Mouse (Mus musculus) spleen, adult 2 months (tissue): Measurements from ENCODE around the gene 4930539E08Rik. TPM values are rescaled to one million over a fixed set of nuclear protein-coding genes. Genes with fewer than 3 reads are reported as not detected.
A peak's percentile ranks its signal among the peaks of the same experiment; 100 is the strongest.

Experiments
- DNase-seq, 2 experiments: peaks; one replicate each; pipeline versions ENCODE4 v3.0.0 to v3.0.0-alpha.2; 2012 to 2021; ENCODE audit warnings: low spot score in 2 of 2, low read depth in 1 of 2
- H3K27ac ChIP-seq: fragments of 200-500 bp; 2 replicates; pipeline ENCODE4 v1.5.1; 2012; ENCODE audit warnings: low read length, inconsistent platforms; ENCODE audit not compliant: insufficient read depth
- H3K27me3 ChIP-seq: fragments of 200-500 bp; 2 replicates; pipeline ENCODE4 v1.6.1; 2012; ENCODE audit warnings: mild to moderate bottlenecking, moderate library complexity, low read length, inconsistent platforms; ENCODE audit not compliant: control insufficient read depth, insufficient read depth
- H3K36me3 ChIP-seq: fragments of 200-500 bp; 2 replicates; pipeline ENCODE4 v1.6.1; 2012; ENCODE audit warnings: mild to moderate bottlenecking, low read length, inconsistent platforms; ENCODE audit not compliant: control insufficient read depth, insufficient read depth
- H3K4me1 ChIP-seq: fragments of 200-500 bp; 2 replicates; pipeline ENCODE4 v1.6.1; 2011; ENCODE audit warnings: inconsistent platforms; ENCODE audit not compliant: control insufficient read depth, insufficient read depth, insufficient read length
- H3K4me3 ChIP-seq: fragments of 200-500 bp; 2 replicates; pipeline ENCODE4 v1.5.1; 2011; ENCODE audit warnings: mild to moderate bottlenecking, inconsistent platforms; ENCODE audit not compliant: insufficient read depth, insufficient read length; ENCODE audit errors: extremely low read depth
- CTCF ChIP-seq: fragments of 200-500 bp; IDR thresholded peaks from 2 replicates; pipeline ENCODE4 v1.5.1; 2011; ENCODE audit warnings: mild to moderate bottlenecking, inconsistent platforms; ENCODE audit not compliant: insufficient read depth, insufficient read length, insufficient replicate concordance; ENCODE audit errors: extremely low read depth
- POLR2A ChIP-seq: fragments of 200-500 bp; IDR thresholded peaks from 2 replicates; pipeline ENCODE4 v1.6.1; 2011; ENCODE audit warnings: low read depth, low read length, inconsistent platforms
- WGBS: fragments of 180-500 bp; shearing (Covaris S2); methylation state at CpG from one replicate; pipeline ENCODE4 v1.1.7; 2018; 5-methylcytosine and 5-hydroxymethylcytosine counted together
- polyA plus RNA-seq: library from polyadenylated mRNA; depleted of rRNA; stranded (reverse); fragments of >200 nt; gene quantifications from 2 replicates; pipeline ENCODE4 v1.2.3, GENCODE M21; 2012

Gene 4930539E08Rik
- polyA plus RNA-seq, 1 experiment: 0.37 TPM

DNA sequence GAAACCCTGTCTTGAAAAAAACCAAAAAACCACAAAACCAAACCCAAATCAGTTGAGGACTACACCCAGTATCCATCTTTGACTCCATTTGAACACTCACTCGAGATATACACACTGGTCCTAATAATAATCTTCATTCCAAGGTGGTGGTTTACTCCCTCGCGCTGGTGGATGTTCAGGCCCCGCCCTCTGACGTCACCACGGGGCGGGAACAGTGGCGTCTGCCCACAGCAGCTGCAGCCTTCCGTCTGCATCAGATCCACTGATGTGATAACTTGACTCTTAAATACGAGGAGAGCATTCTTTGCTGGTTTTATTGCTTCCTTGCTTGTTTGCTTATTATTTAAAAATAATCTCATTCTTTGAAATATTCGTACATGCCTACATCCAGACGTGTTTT, 32.8 kb downstream of the 4930539E08Rik start:
- TF ChIP-seq POLR2A (no peak), CTCF (no peak)
- 3% methylated on average over 12 of the region's 12 CpGs for WGBS
- DNase-seq: peak; percentile 64 to 66
- Histone ChIP-seq H3K4me1 (no peaks in the 10 kb centered on the region; the same call in 1 of the 2 replicates), H3K4me3 (no peak overlapping the region), H3K27ac (no peak overlapping the region), H3K36me3 (no peaks in the 10 kb centered on the region), H3K27me3 (no peaks in the 10 kb centered on the region)

DNA sequence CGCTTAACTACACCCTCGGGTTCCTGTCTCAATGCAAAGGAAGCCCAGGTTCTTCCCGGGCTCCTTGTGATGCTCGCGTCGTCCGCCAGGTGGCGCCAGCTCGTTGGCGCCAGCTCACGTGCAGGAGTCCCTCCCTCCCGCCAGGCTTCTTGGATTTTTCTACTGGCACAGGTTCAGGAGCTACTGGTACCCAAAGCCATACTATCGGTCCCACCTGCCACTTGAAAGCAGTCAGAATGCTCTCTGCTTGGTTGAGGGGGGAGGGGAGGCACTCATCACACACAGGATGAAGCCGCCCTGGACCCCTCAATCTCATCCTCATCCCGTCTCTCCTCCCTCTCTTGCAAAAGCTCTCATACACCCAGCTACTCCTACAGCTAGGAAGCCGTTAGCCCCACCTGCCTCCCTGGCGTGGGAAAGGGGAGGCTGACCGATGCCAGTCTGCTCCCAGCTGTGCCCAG, 35.2 kb downstream of the 4930539E08Rik start:
- Histone ChIP-seq H3K36me3 (no peaks in the 10 kb centered on the region), H3K27ac (no peak overlapping the region), H3K27me3 (no peaks in the 10 kb centered on the region), H3K4me1 (no peaks in the 10 kb centered on the region; the same call in 1 of the 2 replicates), H3K4me3 (no peak overlapping the region)
- DNase-seq: peak; percentile 23 to 64
- 18% methylated on average over 18 of the region's 18 CpGs for whole genome bisulfite sequencing
- peak; percentile 97 for TF ChIP-seq CTCF
- TF ChIP-seq POLR2A: no peak

DNA sequence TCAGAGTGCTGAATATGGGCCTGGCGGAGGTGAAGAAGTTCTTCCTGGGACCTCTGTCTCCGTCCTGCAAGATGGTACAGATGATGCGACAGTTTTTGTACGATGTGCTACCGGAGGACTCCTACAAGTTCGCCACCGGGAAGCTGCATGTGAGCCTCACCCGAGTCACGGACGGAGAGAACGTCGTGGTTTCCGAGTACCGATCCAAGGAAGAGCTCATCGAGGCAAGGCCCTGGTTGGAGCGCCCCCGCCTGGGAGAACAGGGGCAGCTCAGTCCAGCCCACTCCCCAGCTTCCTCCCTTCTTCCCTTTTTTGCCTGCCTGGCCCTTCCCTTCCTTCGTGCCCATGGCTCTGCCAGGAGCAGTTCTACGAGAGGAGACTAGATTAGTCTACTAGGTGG, 38.3 kb downstream of the 4930539E08Rik start:
- Histone ChIP-seq H3K4me1 (no peaks in the 10 kb centered on the region), H3K36me3 (no peaks in the 10 kb centered on the region), H3K27ac (no peak overlapping the region), H3K27me3 (no peaks in the 10 kb centered on the region), H3K4me3 (no peak overlapping the region)
- DNase-seq: no peak
- peak; percentile 43; the same call in 1 of the 2 replicates for TF ChIP-seq CTCF
- TF ChIP-seq POLR2A: no peak
- 30% methylated on average over 19 of the region's 19 CpGs for WGBS

DNA sequence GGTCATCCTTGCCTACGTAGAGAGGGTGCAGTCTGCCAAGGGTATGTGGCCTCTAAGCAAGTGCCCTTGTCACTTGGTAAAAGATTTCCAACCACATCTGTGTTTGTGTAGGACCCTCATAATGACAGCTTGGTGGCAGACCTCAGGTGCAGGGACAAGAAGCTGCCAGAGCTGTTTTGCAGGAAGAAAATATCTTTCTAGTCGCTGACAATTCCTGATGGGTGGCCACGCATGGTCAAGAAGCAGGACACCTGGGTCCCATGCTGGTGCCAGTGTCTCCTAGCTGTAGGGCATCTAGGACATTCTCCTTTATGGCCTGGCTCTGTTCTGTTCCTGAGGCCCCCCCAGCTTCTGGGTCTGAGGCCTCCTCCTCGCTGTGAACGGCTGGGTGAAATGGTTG, 38.8 kb downstream of the 4930539E08Rik start:
- Histone ChIP-seq H3K27ac (no peak overlapping the region), H3K4me1 (no peaks in the 10 kb centered on the region), H3K27me3 (no peaks in the 10 kb centered on the region), H3K36me3 (no peaks in the 10 kb centered on the region), H3K4me3 (no peak overlapping the region)
- DNase-seq: no peak
- TF ChIP-seq POLR2A (no peak), CTCF (no peak)
- WGBS: 81% methylated on average over 5 of the region's 5 CpGs

DNA sequence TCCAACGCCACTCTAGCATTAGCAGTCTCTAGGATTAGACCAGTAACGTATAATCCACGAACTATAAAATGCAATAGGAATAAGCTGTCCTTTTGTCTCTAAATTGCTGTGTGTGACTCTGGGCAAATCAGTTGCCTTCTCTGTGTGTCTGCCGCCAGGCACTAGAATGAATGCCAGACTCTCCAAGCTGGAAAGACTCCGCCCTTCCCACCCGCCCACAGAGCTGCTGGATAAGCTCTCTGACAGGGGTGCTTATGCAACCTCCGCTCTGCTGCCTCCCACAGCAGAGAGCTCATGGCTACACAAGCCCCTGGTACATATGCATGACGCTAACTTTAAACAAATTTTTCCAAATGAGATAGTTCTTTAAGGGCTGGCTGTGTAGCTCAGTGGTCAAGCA, 39.8 kb downstream of the 4930539E08Rik start:
- H3K27me3 ChIP-seq: no peaks in the 10 kb centered on the region
- DNase-seq: no peak
- 82% methylated on average over 8 of the region's 8 CpGs for WGBS
- TF ChIP-seq CTCF: no peak
- no peak for TF ChIP-seq POLR2A
- no peak overlapping the region for H3K27ac ChIP-seq
- no peak overlapping the region for H3K4me3 ChIP-seq
- no peaks in the 10 kb centered on the region for H3K4me1 ChIP-seq
- H3K36me3 ChIP-seq: no peaks in the 10 kb centered on the region

DNA sequence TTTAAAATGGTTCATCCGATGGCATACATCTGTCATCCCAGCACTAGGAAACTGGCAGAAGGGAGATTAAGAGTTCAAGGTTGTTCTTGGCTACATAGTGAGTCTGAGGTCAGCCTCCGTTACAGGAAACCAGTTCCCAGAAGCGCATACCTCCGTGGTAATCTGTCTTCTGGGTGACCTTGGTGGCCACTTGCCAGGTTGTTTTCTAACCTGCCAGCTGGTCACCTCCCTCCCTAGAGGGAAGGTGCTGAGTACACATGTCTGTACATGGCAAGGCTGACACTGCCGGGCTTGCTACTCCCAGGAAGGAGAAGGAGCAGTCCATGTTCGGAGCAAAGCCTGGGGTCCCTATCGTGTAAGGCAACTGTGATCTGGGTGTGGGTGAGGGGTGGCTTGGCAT, 40.3 kb downstream of the 4930539E08Rik start:
- Histone ChIP-seq H3K4me1 (no peaks in the 10 kb centered on the region), H3K36me3 (no peaks in the 10 kb centered on the region), H3K27me3 (no peaks in the 10 kb centered on the region), H3K27ac (no peak overlapping the region), H3K4me3 (no peak overlapping the region)
- WGBS: 61% methylated on average over 7 of the region's 7 CpGs
- DNase-seq: no peak
- TF ChIP-seq POLR2A: no peak
- no peak for TF ChIP-seq CTCF

DNA sequence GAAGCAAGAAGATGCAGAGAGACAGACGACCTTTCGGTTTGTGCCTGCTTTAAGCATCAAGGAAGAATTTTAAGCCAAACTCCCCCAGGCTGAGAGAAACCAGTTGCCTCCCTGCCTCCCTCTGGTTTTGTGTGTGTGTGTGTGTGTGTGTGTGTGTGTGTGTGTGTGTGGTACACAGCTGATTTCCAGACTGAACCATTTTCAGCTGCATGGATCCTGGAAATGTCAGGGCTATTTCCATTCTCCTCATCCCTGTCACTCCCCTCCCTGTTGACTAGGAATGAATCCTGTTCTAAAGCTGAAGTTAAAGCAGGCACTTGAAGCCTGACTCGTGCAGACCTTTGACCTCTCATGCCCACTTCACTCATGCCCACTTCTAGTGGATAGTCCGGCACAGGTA, 40.9 kb downstream of the 4930539E08Rik start:
- Histone ChIP-seq H3K4me1 (no peaks in the 10 kb centered on the region), H3K27me3 (no peaks in the 10 kb centered on the region), H3K4me3 (no peak overlapping the region), H3K27ac (no peak overlapping the region), H3K36me3 (no peaks in the 10 kb centered on the region)
- TF ChIP-seq POLR2A (no peak), CTCF (no peak)
- DNase-seq: no peak
- 88% methylated on average over 4 of the region's 4 CpGs for WGBS

DNA sequence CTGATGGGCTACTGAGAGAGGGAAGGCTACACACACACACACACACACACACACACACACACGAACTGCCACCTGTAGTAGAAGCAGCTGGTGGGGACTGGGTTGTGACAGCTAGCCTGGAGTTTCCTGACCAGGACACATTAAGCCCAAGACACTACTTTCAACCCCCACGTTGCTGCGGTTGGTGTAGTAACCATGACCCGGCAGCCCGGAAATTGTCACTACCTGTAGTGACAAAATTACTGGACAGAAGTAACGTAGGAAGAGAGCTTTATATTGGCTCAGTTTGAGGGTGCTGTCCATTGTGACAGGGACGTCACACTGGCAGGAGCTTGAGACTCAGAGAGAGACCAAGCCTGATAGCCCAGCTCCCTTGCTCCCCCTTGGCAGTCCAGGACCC, 42.8 kb downstream of the 4930539E08Rik start:
- Histone ChIP-seq H3K36me3 (no peaks in the 10 kb centered on the region), H3K27ac (no peak overlapping the region), H3K4me3 (no peak overlapping the region), H3K27me3 (no peaks in the 10 kb centered on the region), H3K4me1 (no peaks in the 10 kb centered on the region)
- TF ChIP-seq CTCF: no peak
- 88% methylated on average over 7 of the region's 7 CpGs for WGBS
- DNase-seq: no peak
